Mouse (Mus musculus): ENCODE results near the gene Prkaa2. TPM values are rescaled to one million over a fixed set of nuclear protein-coding genes. Genes with fewer than 3 reads are reported as not detected.

The Prkaa2 gene
- polyA plus RNA-seq, 1 experiment from 2014 or later = 16.8 TPM

GRCm38 (mm10) chr4:105104099-105104872, 5.4 kb downstream of the Prkaa2 start:
- H3K27me3 ChIP-seq (replicated peaks) = no peaks in the 10 kb centered on the region; the same call in 1 of the 2 replicates
- 91% methylated on average over 6 of the region's 6 CpGs for WGBS
- no peaks in the 10 kb centered on the region for H3K9me3 ChIP-seq
- no peaks in the 10 kb centered on the region for H3K36me3 ChIP-seq (replicated peaks)
- H3K4me3 ChIP-seq = no peak overlapping the region
- H3K9ac ChIP-seq = no peak overlapping the region
- H3K27ac ChIP-seq = no peak overlapping the region
- H3K4me1 ChIP-seq = peaks cover 23% of the 10 kb centered on the region
- no peak for ATAC-seq (replicated peaks)
- no peak overlapping the region for H3K4me2 ChIP-seq

DNA sequence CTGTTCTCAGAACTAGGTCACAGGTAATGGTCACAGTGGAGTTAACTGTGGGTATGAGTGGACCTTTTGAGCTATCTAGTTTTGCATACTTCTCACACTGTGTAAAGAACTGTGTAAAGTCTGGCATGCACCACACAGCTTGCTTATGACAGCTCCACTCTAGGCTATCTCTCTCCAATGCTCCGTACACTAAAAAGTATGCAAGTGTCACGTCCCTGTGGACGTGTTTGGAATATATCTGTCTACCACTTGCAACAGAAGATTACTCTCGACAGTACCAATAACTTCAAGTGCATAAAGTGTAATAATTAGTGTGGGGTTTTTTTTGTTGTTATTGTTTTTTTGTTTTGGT, 8.4 kb downstream of the Prkaa2 start:
- no peaks in the 10 kb centered on the region for H3K27me3 ChIP-seq (replicated peaks)
- 0 out of 2 replicates have a peak, but pooled peaks cover 6% of the 10 kb centered on the region for H3K4me1 ChIP-seq
- H3K4me3 ChIP-seq = no peak overlapping the region
- H3K4me2 ChIP-seq = no peak overlapping the region
- WGBS = 90% methylated on average over 4 of the region's 4 CpGs
- no peaks in the 10 kb centered on the region for H3K36me3 ChIP-seq (replicated peaks)
- no peak overlapping the region for H3K27ac ChIP-seq
- no peak overlapping the region for H3K9ac ChIP-seq
- no peaks in the 10 kb centered on the region for H3K9me3 ChIP-seq
- 0 out of 2 replicates have a peak, but pooled peaks have one; percentile 30 for ATAC-seq (replicated peaks)

DNA sequence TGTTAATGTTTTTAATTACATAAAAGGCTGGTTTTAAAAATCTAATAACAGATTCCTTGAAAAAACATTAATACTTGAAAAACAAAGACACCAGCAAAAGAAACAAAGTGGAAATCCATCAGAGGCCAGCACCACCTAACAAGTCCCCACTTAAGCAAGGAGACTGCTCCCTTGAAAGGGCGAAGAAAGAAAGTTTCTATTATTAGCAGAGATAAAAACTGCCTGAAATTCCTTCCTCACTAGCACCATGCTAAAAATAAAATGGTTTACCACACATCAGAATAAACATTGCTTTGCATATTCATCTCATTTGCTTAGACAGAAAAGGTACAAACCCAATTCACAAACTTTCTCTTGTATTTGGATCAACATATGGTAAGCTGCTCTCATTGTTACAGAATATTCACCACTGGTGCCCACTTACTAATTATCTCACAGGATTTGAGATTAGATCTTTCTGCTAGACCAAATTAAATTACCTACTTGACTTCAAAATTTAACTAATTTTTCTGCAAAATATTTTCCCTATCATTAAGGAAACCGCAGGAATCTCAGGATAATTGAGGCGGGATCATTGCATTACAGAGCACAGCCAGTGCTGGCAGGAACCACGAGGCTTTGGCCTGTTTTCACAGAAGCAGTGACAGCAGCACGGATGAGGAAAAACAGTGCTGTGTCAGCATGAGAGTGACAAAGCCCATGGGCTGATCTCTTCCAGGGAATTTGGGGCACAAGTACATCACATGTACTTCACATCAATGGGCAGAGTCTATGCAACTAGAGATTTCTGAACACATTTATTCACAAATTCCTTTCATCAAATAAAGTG, 9.0 kb downstream of the Prkaa2 start:
- H3K27ac ChIP-seq = no peak overlapping the region
- ATAC-seq (replicated peaks) = no peak
- 44% methylated on average over 5 of the region's 5 CpGs for WGBS

GRCm38 (mm10) chr4:105098660-105099059, 11.0 kb downstream of the Prkaa2 start:
- no peak overlapping the region for H3K9ac ChIP-seq
- no peak overlapping the region for H3K4me3 ChIP-seq
- H3K4me2 ChIP-seq = no peak overlapping the region
- 94% methylated on average over 7 of the region's 7 CpGs for WGBS
- no peaks in the 10 kb centered on the region for H3K27me3 ChIP-seq (replicated peaks)
- H3K4me1 ChIP-seq = peaks cover 11% of the 10 kb centered on the region; the same call in 1 of the 2 replicates
- H3K9me3 ChIP-seq = no peaks in the 10 kb centered on the region
- no peak for ATAC-seq (replicated peaks)
- H3K36me3 ChIP-seq (replicated peaks) = no peaks in the 10 kb centered on the region
- no peak overlapping the region for H3K27ac ChIP-seq

More for the DNA sequence above, 9.0 kb downstream of the Prkaa2 start:
- Histone ChIP-seq H3K9ac (no peak overlapping the region; the same call in 1 of the 2 replicates), H3K9me3 (no peaks in the 10 kb centered on the region), H3K27me3 (replicated peaks) (no peaks in the 10 kb centered on the region), H3K4me3 (no peak overlapping the region), H3K4me2 (no peak overlapping the region), H3K36me3 (replicated peaks) (no peaks in the 10 kb centered on the region), H3K4me1 (0 out of 2 replicates have a peak, but pooled peaks cover 6% of the 10 kb centered on the region)

DNA sequence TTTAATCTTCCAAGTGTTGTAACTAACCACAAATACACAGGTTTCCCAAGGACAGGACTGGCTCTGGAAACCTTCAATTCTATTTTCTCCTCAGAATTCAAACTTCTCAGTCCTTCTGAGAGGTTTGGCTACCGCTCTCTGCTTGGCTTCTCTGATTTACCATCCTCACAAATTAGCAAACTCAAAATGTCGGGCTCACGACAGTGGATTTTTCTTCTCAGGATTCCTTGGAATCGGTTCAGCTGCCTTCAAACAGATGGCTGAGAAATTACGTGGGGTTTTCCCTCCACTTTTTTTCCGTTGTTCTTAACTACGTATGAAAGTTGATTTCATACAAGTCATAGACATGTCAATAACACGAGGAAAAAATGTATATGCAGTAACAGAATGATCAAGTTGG, 11.5 kb downstream of the Prkaa2 start:
- no peak overlapping the region for H3K4me3 ChIP-seq
- no peak overlapping the region for H3K27ac ChIP-seq
- no peaks in the 10 kb centered on the region for H3K27me3 ChIP-seq (replicated peaks)
- 85% methylated on average over 8 of the region's 8 CpGs for WGBS
- H3K4me2 ChIP-seq = no peak overlapping the region
- no peaks in the 10 kb centered on the region for H3K36me3 ChIP-seq (replicated peaks)
- H3K9me3 ChIP-seq = no peaks in the 10 kb centered on the region
- H3K9ac ChIP-seq = no peak overlapping the region
- peaks cover 11% of the 10 kb centered on the region; the same call in 1 of the 2 replicates for H3K4me1 ChIP-seq
- no peak for ATAC-seq (replicated peaks)

DNA sequence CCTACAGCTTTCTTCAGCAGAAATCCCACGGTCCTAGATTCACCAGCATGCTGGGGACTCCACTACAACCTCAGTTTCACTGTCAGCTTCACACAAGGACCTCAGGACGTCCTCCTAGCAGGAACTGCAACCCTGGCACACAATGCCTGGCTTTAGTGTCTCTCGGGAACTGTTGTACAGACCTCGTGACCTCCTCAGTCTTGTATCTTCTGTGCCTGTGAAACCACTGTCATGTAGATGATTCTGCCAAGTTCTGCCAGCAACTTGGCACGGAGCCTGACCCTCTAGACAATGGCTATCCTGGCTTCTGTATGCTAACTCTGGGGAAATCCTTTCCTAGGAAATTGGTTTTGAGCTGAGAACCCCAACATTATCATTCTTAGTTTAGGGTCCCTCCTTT, 14.4 kb downstream of the Prkaa2 start:
- Histone ChIP-seq H3K4me1 (peaks cover 5% of the 10 kb centered on the region; the same call in 1 of the 2 replicates), H3K36me3 (replicated peaks) (no peaks in the 10 kb centered on the region), H3K27ac (no peak overlapping the region), H3K9me3 (no peaks in the 10 kb centered on the region), H3K4me3 (no peak overlapping the region), H3K4me2 (no peak overlapping the region), H3K27me3 (replicated peaks) (no peaks in the 10 kb centered on the region), H3K9ac (no peak overlapping the region)
- no peak for ATAC-seq (replicated peaks)
- 59% methylated on average over 5 of the region's 5 CpGs for WGBS

GRCm38 (mm10) chr4:105093951-105094350, 15.7 kb downstream of the Prkaa2 start:
- Histone ChIP-seq H3K4me2 (no peak overlapping the region), H3K4me3 (no peak overlapping the region), H3K27me3 (replicated peaks) (no peaks in the 10 kb centered on the region), H3K36me3 (replicated peaks) (no peaks in the 10 kb centered on the region), H3K4me1 (peaks cover 5% of the 10 kb centered on the region; the same call in 1 of the 2 replicates), H3K9ac (no peak overlapping the region), H3K9me3 (no peaks in the 10 kb centered on the region), H3K27ac (no peak overlapping the region)
- WGBS = 87% methylated on average over 1 of the region's 1 CpGs
- ATAC-seq (replicated peaks) = no peak

- H3K4me1 ChIP-seq = peaks cover 5% of the 10 kb centered on the region; the same call in 1 of the 2 replicates
- no peak overlapping the region for H3K4me3 ChIP-seq
- no peaks in the 10 kb centered on the region for H3K9me3 ChIP-seq
- H3K27ac ChIP-seq = no peak overlapping the region
- no peaks in the 10 kb centered on the region for H3K36me3 ChIP-seq (replicated peaks)
- ATAC-seq (replicated peaks) = no peak
- no peaks in the 10 kb centered on the region for H3K27me3 ChIP-seq (replicated peaks)
- whole genome bisulfite sequencing = 91% methylated on average over 5 of the region's 5 CpGs
- H3K9ac ChIP-seq = no peak overlapping the region
- no peak overlapping the region for H3K4me2 ChIP-seq
Observed at GRCm38 (mm10) chr4:105090417-105090816, 19.3 kb downstream of the Prkaa2 start.

- H3K4me3 ChIP-seq = no peak overlapping the region
- 97% methylated on average over 7 of the region's 7 CpGs for WGBS
- no peaks in the 10 kb centered on the region for H3K27me3 ChIP-seq (replicated peaks)
- no peaks in the 10 kb centered on the region for H3K36me3 ChIP-seq (replicated peaks)
- H3K9me3 ChIP-seq = no peaks in the 10 kb centered on the region
- no peak overlapping the region for H3K27ac ChIP-seq
- H3K9ac ChIP-seq = no peak overlapping the region
- ATAC-seq (replicated peaks) = no peak
- no peak overlapping the region for H3K4me2 ChIP-seq
- no peaks in the 10 kb centered on the region for H3K4me1 ChIP-seq
Observed at GRCm38 (mm10) chr4:105089386-105089785, 20.3 kb downstream of the Prkaa2 start.

GRCm38 (mm10) chr4:105088671-105089070, 21.0 kb downstream of the Prkaa2 start:
- Histone ChIP-seq H3K9me3 (no peaks in the 10 kb centered on the region), H3K27ac (no peak overlapping the region), H3K4me2 (no peak overlapping the region), H3K4me1 (no peaks in the 10 kb centered on the region), H3K36me3 (replicated peaks) (no peaks in the 10 kb centered on the region), H3K4me3 (no peak overlapping the region), H3K27me3 (replicated peaks) (no peaks in the 10 kb centered on the region), H3K9ac (no peak overlapping the region)
- WGBS = 79% methylated on average over 2 of the region's 2 CpGs
- no peak for ATAC-seq (replicated peaks)

GRCm38 (mm10) chr4:105076152-105076551, 33.5 kb downstream of the Prkaa2 start:
- Histone ChIP-seq H3K9me3 (no peaks in the 10 kb centered on the region), H3K27me3 (replicated peaks) (no peaks in the 10 kb centered on the region), H3K4me3 (no peak overlapping the region), H3K9ac (no peak overlapping the region), H3K4me2 (no peak overlapping the region), H3K36me3 (replicated peaks) (no peaks in the 10 kb centered on the region), H3K4me1 (no peaks in the 10 kb centered on the region), H3K27ac (no peak overlapping the region)
- no peak for ATAC-seq (replicated peaks)
- WGBS = 93% methylated on average over 6 of the region's 6 CpGs

- 95% methylated on average over 3 of the region's 3 CpGs for whole genome bisulfite sequencing
- no peak overlapping the region for H3K27ac ChIP-seq
- H3K4me2 ChIP-seq = no peak overlapping the region
- H3K36me3 ChIP-seq (replicated peaks) = no peaks in the 10 kb centered on the region
- no peak for ATAC-seq (replicated peaks)
- H3K4me3 ChIP-seq = no peak overlapping the region
- H3K9ac ChIP-seq = no peak overlapping the region
- no peaks in the 10 kb centered on the region for H3K4me1 ChIP-seq
- H3K27me3 ChIP-seq (replicated peaks) = no peaks in the 10 kb centered on the region
- H3K9me3 ChIP-seq = no peaks in the 10 kb centered on the region
Observed at GRCm38 (mm10) chr4:105071761-105072427, 37.8 kb downstream of the Prkaa2 start.
